Mouse (Mus musculus): ENCODE results near the gene Adamts16. TPM values are rescaled to one million over a fixed set of nuclear protein-coding genes. Genes with fewer than 3 reads are reported as not detected.

Gene Adamts16
- total and polyA plus RNA-seq, 2 experiments from 2014 or later: 1.0 to 3.8 TPM

- Histone ChIP-seq H3K9me3 (ENCODE audit: low read length) (no peaks in the 10 kb centered on the region), H3K9ac (no peak overlapping the region), H3K4me1 (ENCODE audit: insufficient read depth) (no peaks in the 10 kb centered on the region), H3K27me3 (ENCODE audit: insufficient read depth, low read length) (no peaks in the 10 kb centered on the region), H3K27ac (ENCODE audit: low read depth, low read length) (no peak overlapping the region), H3K4me2 (ENCODE audit: low read depth) (no peak overlapping the region), H3K4me3 (ENCODE audit: low read depth, low read length) (no peak overlapping the region), H3K36me3 (ENCODE audit: insufficient read depth) (no peaks in the 10 kb centered on the region)
- 88% methylated on average over 7 of the region's 7 CpGs for WGBS
- TF ChIP-seq CTCF (IDR thresholded peaks at IDR 0.05; ENCODE audit: low read depth): no peak
- no peak for DNase-seq
- no peak for ATAC-seq
Observed at GRCm38 (mm10) chr13:70792950-70793349, 48.7 kb downstream of the Adamts16 start.

GRCm38 (mm10) chr13:70789806-70790205, 51.8 kb downstream of the Adamts16 start:
- H3K36me3 ChIP-seq (ENCODE audit: insufficient read depth): no peaks in the 10 kb centered on the region
- no peak overlapping the region for H3K4me2 ChIP-seq (ENCODE audit: low read depth)
- H3K4me3 ChIP-seq (ENCODE audit: low read depth, low read length): no peak overlapping the region
- 61% methylated on average over 1 of the region's 1 CpGs for WGBS
- H3K27me3 ChIP-seq (ENCODE audit: insufficient read depth, low read length): no peaks in the 10 kb centered on the region
- no peak overlapping the region for H3K9ac ChIP-seq
- no peak for DNase-seq
- H3K4me1 ChIP-seq (ENCODE audit: insufficient read depth): no peaks in the 10 kb centered on the region
- H3K27ac ChIP-seq (ENCODE audit: low read depth, low read length): no peak overlapping the region
- no peak for ATAC-seq
- no peak for TF ChIP-seq CTCF (IDR thresholded peaks at IDR 0.05; ENCODE audit: low read depth)
- H3K9me3 ChIP-seq (ENCODE audit: low read length): no peaks in the 10 kb centered on the region

- no peak overlapping the region for H3K4me2 ChIP-seq (ENCODE audit: low read depth)
- no peaks in the 10 kb centered on the region for H3K36me3 ChIP-seq (ENCODE audit: insufficient read depth)
- DNase-seq: no peak
- 72% methylated on average over 1 of the region's 1 CpGs for WGBS
- TF ChIP-seq CTCF (IDR thresholded peaks at IDR 0.05; ENCODE audit: low read depth): no peak
- no peaks in the 10 kb centered on the region for H3K4me1 ChIP-seq (ENCODE audit: insufficient read depth)
- H3K27ac ChIP-seq (ENCODE audit: low read depth, low read length): no peak overlapping the region
- no peaks in the 10 kb centered on the region for H3K27me3 ChIP-seq (ENCODE audit: insufficient read depth, low read length)
- no peak for ATAC-seq
- H3K9ac ChIP-seq: no peak overlapping the region
- no peaks in the 10 kb centered on the region for H3K9me3 ChIP-seq (ENCODE audit: low read length)
- no peak overlapping the region for H3K4me3 ChIP-seq (ENCODE audit: low read depth, low read length)
Observed at GRCm38 (mm10) chr13:70789022-70789421, 52.6 kb downstream of the Adamts16 start.

GRCm38 (mm10) chr13:70785078-70785477, 56.5 kb downstream of the Adamts16 start:
- Histone ChIP-seq H3K4me2 (ENCODE audit: low read depth) (no peak overlapping the region), H3K9ac (no peak overlapping the region), H3K9me3 (ENCODE audit: low read length) (no peaks in the 10 kb centered on the region), H3K4me3 (ENCODE audit: low read depth, low read length) (no peak overlapping the region), H3K27ac (ENCODE audit: low read depth, low read length) (no peak overlapping the region), H3K36me3 (ENCODE audit: insufficient read depth) (no peaks in the 10 kb centered on the region), H3K27me3 (ENCODE audit: insufficient read depth, low read length) (no peaks in the 10 kb centered on the region), H3K4me1 (ENCODE audit: insufficient read depth) (no peaks in the 10 kb centered on the region)
- DNase-seq (no peak), ATAC-seq (no peak)
- WGBS: 94% methylated on average over 2 of the region's 2 CpGs
- no peak for TF ChIP-seq CTCF (IDR thresholded peaks at IDR 0.05; ENCODE audit: low read depth)

GRCm38 (mm10) chr13:70784126-70784525, 57.5 kb downstream of the Adamts16 start:
- no peaks in the 10 kb centered on the region for H3K36me3 ChIP-seq (ENCODE audit: insufficient read depth)
- no peak for DNase-seq
- no peak overlapping the region for H3K4me3 ChIP-seq (ENCODE audit: low read depth, low read length)
- H3K4me2 ChIP-seq (ENCODE audit: low read depth): no peak overlapping the region
- H3K27me3 ChIP-seq (ENCODE audit: insufficient read depth, low read length): no peaks in the 10 kb centered on the region
- no peaks in the 10 kb centered on the region for H3K4me1 ChIP-seq (ENCODE audit: insufficient read depth)
- 78% methylated on average over 5 of the region's 5 CpGs for WGBS
- no peak for ATAC-seq
- no peak overlapping the region for H3K9ac ChIP-seq
- TF ChIP-seq CTCF (IDR thresholded peaks at IDR 0.05; ENCODE audit: low read depth): 0 out of 2 replicates have a peak, but pooled peaks have one; percentile 27
- H3K9me3 ChIP-seq (ENCODE audit: low read length): no peaks in the 10 kb centered on the region
- H3K27ac ChIP-seq (ENCODE audit: low read depth, low read length): no peak overlapping the region

GRCm38 (mm10) chr13:70779781-70780180, 61.8 kb downstream of the Adamts16 start:
- WGBS: 40% methylated on average over 7 of the region's 7 CpGs
- ATAC-seq (peak; percentile 50; the same call in 1 of the 2 replicates), DNase-seq (no peak)
- no peak overlapping the region for H3K27ac ChIP-seq (ENCODE audit: low read depth, low read length)
- H3K9ac ChIP-seq: no peak overlapping the region
- H3K4me1 ChIP-seq (ENCODE audit: insufficient read depth): no peaks in the 10 kb centered on the region
- TF ChIP-seq CTCF (IDR thresholded peaks at IDR 0.05; ENCODE audit: low read depth): no peak
- no peak overlapping the region for H3K4me3 ChIP-seq (ENCODE audit: low read depth, low read length)
- no peak overlapping the region for H3K4me2 ChIP-seq (ENCODE audit: low read depth)
- no peaks in the 10 kb centered on the region for H3K9me3 ChIP-seq (ENCODE audit: low read length)
- H3K27me3 ChIP-seq (ENCODE audit: insufficient read depth, low read length): no peaks in the 10 kb centered on the region
- no peaks in the 10 kb centered on the region for H3K36me3 ChIP-seq (ENCODE audit: insufficient read depth)

- TF ChIP-seq CTCF (IDR thresholded peaks at IDR 0.05; ENCODE audit: low read depth): no peak
- 0 out of 2 replicates have a peak overlapping the region, but pooled peaks have one; percentile 5 for H3K27ac ChIP-seq (ENCODE audit: low read depth, low read length)
- DNase-seq (no peak), ATAC-seq (no peak)
- H3K9me3 ChIP-seq (ENCODE audit: low read length): no peaks in the 10 kb centered on the region
- H3K9ac ChIP-seq: no peak overlapping the region
- H3K27me3 ChIP-seq (ENCODE audit: insufficient read depth, low read length): no peaks in the 10 kb centered on the region
- H3K4me3 ChIP-seq (ENCODE audit: low read depth, low read length): no peak overlapping the region
- no peaks in the 10 kb centered on the region for H3K36me3 ChIP-seq (ENCODE audit: insufficient read depth)
- no peaks in the 10 kb centered on the region for H3K4me1 ChIP-seq (ENCODE audit: insufficient read depth)
- 82% methylated on average over 9 of the region's 9 CpGs for WGBS
- no peak overlapping the region for H3K4me2 ChIP-seq (ENCODE audit: low read depth)
Observed at GRCm38 (mm10) chr13:70778872-70779554, 62.6 kb downstream of the Adamts16 start.

Data from forebrain, postnatal 0 days (tissue).